Mouse (Mus musculus): ENCODE results near the gene Secisbp2l. TPM values are rescaled to one million over a fixed set of nuclear protein-coding genes. Genes with fewer than 3 reads are reported as not detected.

The Secisbp2l gene
- polyA plus RNA-seq, 2 experiments from 2014 or later, result 24.2 to 24.5 TPM

DNA sequence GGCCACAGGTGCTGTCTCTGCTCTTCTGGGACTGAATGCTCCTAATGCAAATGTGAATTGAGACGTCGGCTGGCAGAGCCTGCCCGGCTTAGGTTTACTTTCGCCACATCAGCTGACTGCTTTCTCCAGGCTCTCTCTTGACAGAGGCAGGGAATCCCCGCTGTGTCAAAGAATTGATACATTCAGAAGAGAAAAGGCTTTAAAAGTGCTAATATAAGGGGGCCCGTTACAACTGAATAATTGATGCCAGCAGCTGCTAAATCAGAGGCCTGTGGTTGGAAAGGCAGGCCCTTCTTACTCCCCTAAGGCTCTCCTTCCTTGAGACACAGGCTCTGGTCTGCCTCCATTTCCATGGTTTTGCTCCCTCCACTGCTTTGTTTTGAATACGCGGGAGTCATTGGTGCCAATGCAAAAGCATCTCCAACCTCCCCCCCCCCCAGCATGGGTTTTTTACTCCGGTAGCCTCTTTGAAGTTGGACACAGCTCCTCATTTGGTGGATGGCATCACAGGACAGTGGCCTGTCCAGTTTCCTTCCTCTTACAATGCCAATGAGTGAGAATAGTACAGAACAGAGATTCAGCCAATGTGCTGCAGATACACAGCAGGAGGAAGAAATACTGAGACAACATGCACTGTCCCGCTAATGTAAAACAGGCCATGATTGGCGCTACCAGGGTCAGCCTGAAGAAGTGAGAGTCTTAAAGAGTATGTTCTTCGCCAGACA lies 77.6 kb downstream of the Secisbp2l start:
- no peak for ATAC-seq

DNA sequence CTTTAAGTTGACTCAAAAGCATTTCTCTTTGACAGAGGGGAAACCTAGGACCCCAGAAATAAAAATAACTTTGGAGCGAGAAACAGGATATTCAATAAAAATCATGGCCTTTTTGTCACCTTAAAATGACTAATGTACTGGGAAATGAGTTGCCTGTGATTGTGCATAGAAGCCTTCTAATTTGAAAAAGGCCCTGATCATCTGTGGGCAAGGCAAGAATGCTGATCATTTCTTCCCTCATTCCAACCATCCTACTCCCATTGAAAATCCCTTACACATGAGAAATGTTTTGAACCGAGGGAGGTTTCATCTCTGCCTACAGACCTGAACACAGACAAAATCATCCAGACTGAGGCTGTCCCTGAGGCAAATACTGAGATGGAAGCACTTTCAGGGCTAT lies 79.8 kb downstream of the Secisbp2l start:
- ATAC-seq, result no peak

DNA sequence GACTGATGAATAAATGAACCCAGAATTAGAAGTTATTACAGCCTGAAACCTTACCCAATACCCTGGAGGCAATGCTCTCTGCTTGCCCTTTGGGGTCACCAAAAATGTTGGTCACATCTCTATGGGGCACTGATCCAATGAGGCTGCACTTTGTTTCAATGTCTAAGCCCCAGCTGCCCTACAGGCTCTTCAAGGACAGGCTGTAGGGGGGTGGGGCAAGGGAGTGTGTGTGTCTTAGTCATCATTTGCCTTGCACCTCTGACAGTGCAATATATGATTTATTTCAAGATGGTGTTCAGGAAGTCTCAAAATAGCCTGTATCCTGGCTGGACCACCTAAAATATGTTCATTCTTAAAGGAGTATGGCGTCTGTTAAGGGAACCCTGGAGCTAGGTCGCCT lies 81.1 kb downstream of the Secisbp2l start:
- no peak for ATAC-seq

DNA sequence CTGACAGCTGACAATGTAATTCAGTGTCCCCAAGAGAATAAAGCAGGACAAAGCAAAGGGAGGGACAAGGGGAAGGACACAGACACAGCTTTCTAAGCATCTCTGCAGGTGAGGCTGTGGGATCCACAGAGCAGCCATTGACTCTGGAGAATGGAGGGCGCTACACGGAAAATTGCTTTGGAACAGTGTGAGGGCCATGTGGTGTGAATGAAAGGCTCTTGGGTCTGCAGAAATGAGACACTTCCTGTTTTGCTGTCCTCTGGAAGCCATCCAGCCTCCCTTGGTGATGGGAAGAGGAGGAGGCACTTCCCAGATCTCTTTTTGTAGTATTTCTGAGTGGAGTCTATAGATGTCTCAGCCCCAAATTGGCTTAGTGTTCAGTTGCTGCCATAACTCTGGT lies 86.5 kb downstream of the Secisbp2l start:
- ATAC-seq, result no peak

DNA sequence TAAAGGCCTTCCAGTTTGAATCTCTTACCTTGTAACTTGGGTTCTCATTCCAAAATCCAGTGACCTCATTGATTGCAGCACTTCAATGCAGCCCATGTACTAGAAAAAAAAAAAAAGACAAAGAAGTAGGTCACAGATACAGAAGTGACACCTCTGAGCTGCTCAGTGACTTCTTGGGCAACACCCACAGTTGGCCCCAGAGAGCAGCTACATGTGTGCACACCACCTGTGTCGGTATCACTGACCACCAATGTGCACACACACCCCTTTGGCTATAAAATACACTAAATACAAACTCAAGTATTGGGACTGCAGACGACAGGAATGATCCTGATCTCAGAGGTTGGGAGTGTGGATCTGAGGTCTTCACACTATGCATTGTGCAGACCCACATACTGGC lies 87.9 kb downstream of the Secisbp2l start:
- ATAC-seq, result no peak

DNA sequence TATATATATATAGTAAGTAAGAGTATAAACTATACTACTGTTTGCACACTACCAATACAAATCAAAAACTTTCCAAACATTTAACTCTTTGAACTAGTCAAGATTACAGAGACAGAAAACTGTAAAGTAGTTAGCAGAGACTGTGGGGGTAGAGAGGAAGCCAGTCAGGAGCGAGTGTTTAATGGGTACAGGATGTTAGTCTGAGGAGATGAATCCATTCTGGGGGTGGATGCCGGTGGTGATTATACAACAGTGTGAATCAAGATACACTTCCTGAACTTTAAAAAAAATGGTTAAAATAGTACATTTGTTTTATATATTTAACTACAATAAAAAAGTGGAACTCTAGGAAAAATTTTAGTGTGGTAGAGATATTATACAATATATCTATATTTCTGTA lies 90.7 kb downstream of the Secisbp2l start:
- ATAC-seq, result no peak

Other genes with a start within 250 kb of the Secisbp2l start
- 1 to 10 TPM; 6.0 TPM for gene Cep152, start 157.8 kb downstream of the Secisbp2l start, polyA plus RNA-seq (2017; shearing (Covaris generic))
- 1 to 10 TPM; 4.5 to 7.5 TPM for gene Eid1, start 109.8 kb downstream of the Secisbp2l start, polyA plus RNA-seq (2017; shearing (Covaris generic))
- gene Shc4, start 58.7 kb downstream of the Secisbp2l start, polyA plus RNA-seq (2017; shearing (Covaris generic)), result not detected
- gene Galk2, start 76.2 kb upstream of the Secisbp2l start, polyA plus RNA-seq (2017; shearing (Covaris generic)), result 10 to 100 TPM; 70.4 to 82.4 TPM
- 10 to 100 TPM; 74.9 to 79.6 TPM for gene Cops2, start 76.3 kb upstream of the Secisbp2l start, polyA plus RNA-seq (2017; shearing (Covaris generic))

All from CD4-positive, CD25-positive, alpha-beta regulatory T cell, adult 4 months (primary cell).